Mouse (Mus musculus) thymus, postnatal 10 days (tissue): ENCODE results near the gene Gcc1.

Source experiments
- DNase-seq, 2 experiments: peaks; one replicate each; pipeline ENCODE4 v3.0.0; 2021; ENCODE audit warnings: low spot score in 2 of 2

The Gcc1 gene

GRCm38 (mm10) chr6:28428290-28428689 lies at the start of gene Gcc1:
Gcc1 (minus strand) TSS chr6:28428390.
- no peak for DNase-seq

DNA sequence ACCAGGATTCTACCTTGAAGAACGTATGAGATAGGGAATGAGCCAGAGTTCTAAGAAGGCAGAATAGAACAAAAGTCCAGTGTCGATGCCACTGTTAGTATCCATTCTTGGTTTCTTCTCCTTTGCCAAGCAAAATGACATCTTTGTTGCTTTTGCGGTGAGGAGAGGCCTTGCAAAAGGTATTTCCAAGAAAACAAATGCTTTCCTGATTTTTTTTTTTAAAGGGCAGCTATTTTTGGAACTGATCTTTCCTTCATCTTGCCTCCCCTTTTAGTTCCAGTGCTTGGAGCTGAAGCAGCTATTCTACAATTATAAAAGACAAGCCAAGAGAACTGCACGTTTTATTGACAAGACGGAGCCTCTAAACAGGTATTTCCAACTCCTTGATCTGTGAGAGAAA lies 46.6 kb upstream of the Gcc1 start, which contains the start of gene Snd1:
Snd1 (plus strand) TSS at position 301 of the 400 bp plus-strand sequence.
- DNase-seq: no peak

- no peak for DNase-seq
Measured at GRCm38 (mm10) chr6:28474211-28474610, 46.0 kb upstream of the Gcc1 start.

DNA sequence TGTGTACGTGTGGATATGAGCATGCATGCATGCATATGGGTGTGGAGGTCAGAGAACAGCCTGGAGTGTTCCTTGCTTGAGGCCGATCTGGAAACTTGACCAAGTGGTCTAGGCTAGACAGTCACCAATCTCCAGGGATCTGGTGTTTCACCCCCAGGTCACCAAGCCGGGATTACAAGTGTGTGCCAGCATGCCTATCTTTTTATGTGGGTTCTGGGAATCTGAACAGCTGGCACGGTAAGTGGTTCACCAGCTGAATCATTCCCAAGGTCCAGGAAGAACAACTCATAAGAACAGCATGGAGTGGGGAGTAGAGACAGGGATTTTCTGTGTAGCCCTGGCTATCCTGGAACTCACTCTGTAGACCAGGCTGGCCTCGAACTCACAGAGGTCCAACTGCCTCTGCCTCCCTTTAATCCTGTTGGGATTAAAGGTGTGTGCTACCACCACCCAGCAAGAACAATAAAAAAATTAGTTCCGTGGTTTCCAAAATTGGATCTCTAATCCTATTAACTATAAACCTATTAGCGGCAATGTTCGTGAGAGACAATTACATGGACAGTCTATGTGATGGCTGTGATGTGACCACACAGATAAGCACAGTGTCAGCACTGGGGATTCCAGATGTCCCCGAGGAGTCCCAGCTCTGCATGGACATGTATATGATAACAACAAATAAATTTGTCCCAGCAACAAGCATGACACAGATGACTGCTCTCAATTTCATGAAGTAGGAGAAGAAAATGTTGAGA lies 43.3 kb upstream of the Gcc1 start:
- no peak for DNase-seq

DNA sequence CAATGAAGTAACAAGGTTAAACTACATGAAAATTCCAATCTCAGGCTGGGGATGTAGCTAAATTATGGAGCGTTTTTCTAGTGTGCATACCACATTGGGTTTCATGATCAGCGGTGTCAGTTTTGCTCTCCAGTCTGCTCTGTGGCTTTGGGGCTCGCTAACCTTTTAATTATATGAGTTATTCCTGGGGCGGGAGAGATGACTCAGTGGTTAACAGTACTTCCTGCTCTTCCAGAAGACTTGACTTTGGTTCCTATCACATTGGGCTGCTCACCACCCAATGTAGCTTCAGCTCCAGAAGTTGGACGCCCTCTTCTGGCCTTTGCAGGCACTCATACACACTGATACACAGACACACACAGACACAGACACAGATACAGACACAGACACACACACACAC lies 42.4 kb upstream of the Gcc1 start:
- no peak for DNase-seq

DNA sequence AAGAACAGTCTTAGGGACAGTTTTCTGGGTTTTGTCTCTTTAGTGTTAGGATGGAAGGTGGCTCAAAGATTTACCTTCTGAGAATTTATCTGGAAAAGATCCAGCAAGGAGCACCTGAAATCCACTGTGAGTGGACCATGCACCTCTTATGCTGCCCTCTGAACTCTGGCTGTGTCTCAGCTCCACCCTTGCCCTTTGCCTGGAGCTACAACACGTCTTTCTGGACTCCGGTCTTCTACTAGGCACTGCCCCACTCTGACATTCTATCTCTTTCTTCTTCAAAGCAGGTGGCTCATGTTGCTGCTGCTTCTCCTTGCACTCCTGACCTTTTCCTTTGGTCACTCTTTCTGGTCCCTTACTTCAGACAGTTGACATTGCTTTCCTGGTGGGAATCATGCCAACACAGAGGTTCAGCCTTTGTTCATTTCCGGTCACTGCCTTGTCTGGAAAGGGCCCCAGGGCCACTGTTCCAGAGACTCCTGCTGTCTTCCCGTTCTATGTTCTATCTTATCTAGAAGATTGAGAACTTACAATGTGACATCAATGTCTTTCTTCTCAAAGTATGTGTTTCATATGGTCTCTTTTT lies 41.9 kb upstream of the Gcc1 start:
- DNase-seq: no peak

DNA sequence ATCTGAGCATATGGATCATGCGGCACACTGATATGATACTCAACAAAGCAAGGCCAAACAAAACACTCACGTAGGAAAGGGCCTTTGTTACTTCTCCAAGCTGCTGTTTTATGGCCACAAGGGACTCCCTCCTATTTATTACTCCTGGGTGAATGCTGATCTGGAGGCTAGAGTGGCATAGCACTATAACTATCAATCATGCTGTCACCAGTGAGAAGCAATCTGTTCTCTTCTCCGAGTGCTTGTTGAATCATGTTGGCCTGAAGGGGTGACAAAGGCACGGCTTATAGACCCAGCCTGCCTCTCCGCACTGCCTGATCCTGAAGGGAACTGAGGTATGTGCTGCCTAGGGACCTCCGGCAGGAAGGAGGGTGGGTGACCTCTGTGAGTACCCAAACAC lies 36.4 kb upstream of the Gcc1 start:
- no peak for DNase-seq

GRCm38 (mm10) chr6:28460534-28460933 lies 32.3 kb upstream of the Gcc1 start:
- peak in 1 of 2 experiments; percentile 49 for DNase-seq

DNA sequence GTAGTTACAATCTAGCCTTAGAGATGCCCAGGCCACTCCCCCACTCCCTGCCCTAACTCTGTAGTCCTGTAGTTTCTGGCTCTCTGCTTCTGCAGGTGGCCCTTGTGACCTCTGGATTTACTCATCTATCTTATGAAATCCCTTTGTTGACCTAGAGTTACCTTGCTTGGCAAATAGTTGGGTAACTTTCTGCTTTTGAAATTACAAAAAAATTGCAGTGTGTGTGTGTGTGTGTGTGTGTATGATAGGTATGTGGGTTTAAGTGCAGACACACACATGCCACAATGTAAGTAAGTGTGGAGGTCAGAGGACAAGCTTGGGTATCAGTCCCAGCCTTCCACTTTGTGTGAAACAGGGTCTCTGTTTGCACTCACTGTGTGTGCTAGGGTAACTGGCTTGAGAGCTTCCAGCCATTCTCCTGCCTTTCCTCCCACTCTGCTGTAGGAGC lies 31.1 kb upstream of the Gcc1 start:
- DNase-seq: no peak

DNA sequence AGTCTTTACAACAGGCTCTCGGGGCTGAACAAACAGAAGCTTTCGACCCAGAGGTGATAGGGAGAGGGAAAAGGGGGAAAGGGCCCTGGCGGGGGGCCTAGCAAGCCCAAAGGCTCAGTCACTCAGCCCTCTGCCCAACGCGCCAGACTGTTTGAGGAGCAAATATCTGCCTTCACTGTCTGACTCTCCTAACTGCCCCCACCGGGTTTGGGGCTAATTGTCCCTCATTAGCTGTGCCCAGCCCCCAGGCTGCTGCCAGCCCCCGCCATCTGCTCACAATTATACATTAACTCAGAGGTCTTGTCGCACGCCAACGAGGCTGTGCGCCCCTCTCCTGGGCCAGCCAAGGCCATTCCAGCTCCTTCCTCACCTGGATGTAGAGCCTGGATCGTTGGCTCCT lies 22.8 kb upstream of the Gcc1 start:
- DNase-seq: no peak

GRCm38 (mm10) chr6:28450481-28450880 lies 22.3 kb upstream of the Gcc1 start:
- DNase-seq: no peak

DNA sequence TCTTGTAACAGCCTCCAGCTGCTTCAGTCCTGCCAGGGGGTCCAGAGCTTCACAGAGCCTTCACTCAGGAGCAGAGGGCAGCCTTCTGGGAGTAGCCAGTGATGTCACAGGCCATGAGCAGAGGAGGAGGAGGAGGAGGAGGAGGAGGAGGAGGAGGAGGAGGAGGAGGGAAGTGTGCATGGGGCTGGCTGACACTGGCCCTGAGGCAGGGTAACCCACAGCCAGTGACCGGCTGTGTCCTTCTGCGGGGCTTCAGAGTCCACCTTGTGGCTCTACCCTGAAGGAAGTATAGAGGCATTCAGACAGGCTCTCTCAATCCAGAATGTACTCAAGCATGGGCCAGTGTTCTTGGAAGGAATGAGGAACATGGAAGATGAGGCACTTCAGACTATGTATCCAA lies 21.1 kb upstream of the Gcc1 start, which contains the start of gene Pax4:
Pax4 (minus strand) TSS at position 101 of the 400 bp plus-strand sequence.
- DNase-seq: no peak

DNA sequence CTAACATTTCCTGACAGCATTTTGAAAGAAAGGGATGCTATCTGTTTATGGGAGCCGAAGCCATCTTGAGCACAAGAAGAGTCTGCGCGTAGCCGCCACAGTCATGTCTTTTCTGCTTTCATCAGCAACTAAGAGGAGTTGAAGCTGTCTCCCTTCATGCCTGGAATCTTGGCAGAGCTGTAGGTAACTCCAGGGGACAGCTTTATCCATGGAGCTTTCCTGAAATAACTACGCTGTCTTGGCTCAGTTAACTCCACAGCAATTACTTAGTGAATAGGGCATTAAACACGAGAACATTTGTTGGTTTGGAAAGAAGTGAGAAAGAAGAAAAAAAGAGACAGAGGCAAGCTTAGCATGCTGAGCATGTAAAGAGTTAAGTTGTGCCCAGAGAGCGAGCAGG lies 19.7 kb upstream of the Gcc1 start:
- DNase-seq: no peak

- DNase-seq: no peak
Measured at GRCm38 (mm10) chr6:28431538-28431855, 3.3 kb upstream of the Gcc1 start.

DNA sequence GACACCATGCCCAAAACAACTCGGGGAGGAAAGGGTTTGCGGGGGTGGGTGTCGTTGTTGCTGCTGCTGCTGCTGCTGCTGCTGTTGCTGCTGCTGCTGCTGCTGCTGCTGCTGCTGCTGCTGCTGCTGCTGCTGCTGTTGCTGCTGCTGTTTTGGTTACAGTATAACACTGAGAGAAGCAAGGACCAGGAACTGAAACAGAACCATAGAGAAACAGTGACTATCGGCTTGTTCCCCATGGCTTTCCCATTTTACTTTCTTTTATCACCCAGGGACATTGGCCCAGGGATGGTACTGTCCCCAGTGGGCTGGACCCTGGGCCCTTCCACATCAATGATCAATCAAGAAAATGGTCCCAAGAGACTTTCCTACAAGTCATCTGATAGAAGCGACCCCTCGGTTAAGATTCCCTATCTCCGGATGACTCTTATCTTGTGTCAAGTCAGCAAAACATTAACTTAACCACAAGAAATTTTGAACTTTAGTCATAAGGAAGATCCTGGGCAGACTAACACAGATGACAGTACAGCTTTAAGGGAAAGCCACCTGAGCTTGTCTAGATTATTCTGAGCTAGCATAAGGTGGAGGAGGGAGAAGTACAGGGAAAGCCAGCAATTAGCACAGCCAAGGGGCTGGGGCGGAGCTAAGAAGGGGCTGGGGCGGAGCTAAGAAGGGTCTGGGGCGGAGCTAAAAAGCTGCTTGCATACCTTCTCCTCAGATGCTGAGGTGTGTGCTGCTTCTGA lies 2.8 kb upstream of the Gcc1 start:
- DNase-seq: no peak

DNA sequence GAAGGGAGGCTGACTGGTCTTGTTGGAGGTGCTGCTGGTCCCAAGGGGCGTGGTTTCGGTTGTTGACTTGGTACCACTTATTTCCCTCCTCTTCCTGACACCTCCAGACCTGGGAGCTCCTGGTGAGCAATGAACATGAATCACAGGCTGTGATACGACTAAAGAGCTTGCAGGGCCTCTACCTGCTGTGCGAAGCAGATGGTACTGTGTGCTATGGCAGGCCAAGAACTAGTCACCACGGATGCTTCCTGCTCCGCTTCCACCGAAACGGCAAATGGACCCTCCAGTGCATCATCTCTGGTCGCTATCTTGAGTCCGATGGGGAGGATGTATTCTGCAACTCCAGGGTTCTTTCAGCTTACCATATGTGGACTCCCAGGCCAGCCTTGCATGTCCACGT lies 1.7 kb upstream of the Gcc1 start:
- DNase-seq: no peak

GRCm38 (mm10) chr6:28427096-28427839 lies 922 bp downstream of the Gcc1 start, which contains the start of gene Fscn3:
Fscn3 (plus strand) TSS chr6:28427789.
- DNase-seq: peak; percentile 22 to 43

DNA sequence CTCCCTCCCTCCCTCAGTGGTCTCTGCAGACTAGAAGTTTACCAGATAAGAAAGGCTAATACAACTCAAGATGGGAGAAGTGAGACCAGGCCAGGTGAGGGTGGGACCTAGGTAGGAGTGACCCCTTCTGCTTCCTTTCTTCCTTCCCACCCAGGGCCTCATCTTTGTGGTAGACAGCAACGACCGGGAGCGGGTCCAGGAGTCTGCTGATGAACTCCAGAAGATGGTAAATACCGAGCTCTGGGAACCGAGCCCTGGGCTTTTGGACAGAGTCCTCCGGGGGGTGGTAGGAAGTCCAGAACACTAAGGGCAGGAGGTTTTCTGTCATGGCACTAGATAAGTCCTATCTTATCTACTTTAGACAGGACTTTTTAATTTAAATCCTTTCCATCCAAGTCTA lies 3.2 kb downstream of the Gcc1 start:
- no peak for DNase-seq

DNA sequence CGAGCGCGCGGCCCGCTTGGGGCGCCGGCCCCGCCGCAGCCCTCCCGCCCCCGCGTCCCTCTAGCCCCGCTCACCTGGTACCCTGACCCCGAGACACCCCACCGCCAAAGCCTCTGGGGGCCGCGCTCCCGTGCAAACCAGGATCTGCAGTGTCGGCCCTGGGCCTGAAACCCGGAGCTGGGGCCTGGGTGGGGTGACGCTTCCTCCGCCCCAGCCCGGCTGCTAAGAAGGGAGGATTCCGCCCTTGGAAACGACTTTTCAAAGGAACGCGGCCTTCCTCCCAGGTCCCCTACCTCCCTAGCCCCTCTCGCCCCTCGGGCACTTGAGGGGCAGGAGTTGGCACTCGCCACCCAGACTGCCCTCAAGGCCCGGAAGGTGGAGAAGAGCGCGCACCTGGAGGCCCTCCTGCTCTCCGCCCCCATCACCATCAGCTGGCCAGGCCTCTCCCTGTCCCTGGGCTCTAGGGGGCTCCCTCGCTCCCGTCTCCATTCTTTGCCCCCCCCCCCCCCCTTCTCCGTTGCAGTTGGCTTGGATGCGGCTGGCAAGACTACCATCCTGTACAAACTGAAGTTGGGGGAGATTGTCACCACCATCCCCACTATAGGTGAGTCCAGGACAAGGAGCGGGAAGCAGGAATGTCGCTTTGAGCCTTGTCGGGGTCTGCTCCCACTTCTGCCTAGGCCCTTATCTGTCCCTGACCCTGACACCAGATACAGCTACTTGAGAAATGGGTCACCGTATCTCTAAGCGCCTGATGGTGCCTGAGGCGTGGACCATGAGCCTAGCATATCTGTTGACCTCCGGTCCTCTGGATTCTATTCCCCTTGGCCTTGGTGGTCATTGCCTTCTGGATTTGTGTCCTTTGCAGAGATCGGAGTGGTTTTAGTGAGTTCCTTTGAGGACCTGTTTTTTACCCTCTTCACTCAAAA lies 4.2 kb downstream of the Gcc1 start:
- peak; percentile 53 to 58 for DNase-seq

DNA sequence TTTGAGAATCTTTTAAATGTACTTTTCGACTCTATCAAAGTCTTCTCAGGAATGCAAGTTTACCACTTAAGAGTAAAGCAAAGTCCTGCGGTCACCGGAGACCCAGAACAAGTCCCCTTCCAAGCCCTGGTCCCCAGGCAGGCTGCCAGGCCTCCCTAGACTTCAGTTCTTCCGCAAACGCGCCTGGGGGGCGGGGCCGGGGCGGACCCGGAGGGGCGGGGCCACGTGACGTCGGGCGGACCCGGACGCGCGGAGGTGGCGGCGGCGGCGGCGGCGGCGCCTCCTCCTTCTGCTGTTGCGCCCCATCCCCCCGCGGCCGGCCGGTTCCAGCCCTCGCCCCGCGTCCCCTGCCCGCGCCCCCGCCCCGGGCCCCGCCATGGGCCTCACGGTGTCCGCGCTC lies 4.9 kb downstream of the Gcc1 start, which contains the start of gene Arf5:
Arf5 (plus strand) TSS at position 248 of the 400 bp plus-strand sequence.
- DNase-seq: peak; percentile 92 to 97
